Mouse (Mus musculus) heart, embryonic 15.5 days (tissue): ENCODE results near the gene C1qtnf1. TPM values are rescaled to one million over a fixed set of nuclear protein-coding genes. Genes with fewer than 3 reads are reported as not detected.

Source experiments
- ATAC-seq: fragments of 200-750 bp; cut with Nextera tagmentation; replicated peaks from 2 replicates; pipeline ENCODE4 v1.8.0; 2017; ENCODE audit warnings: low read depth, moderate TSS enrichment; ENCODE audit not compliant: insufficient number of reproducible peaks, insufficient read depth, low FRiP score
- H3K27ac ChIP-seq: fragments of 300-500 bp; sonication (generic); 2 replicates; pipeline ENCODE4 v1.5.1; 2015; ENCODE audit warnings: mild to moderate bottlenecking, inconsistent platforms
- H3K27me3 ChIP-seq: fragments of 300-500 bp; sonication (generic); 2 replicates; pipeline ENCODE4 v1.6.1; 2015; ENCODE audit warnings: inconsistent platforms
- H3K36me3 ChIP-seq: fragments of 300-500 bp; sonication (generic); 2 replicates; pipeline ENCODE4 v1.6.1; 2015; ENCODE audit warnings: mild to moderate bottlenecking, inconsistent platforms
- H3K4me1 ChIP-seq: fragments of 300-500 bp; sonication (generic); replicated peaks from 2 replicates; pipeline ENCODE4 v1.6.1; 2015; ENCODE audit warnings: inconsistent platforms
- H3K4me2 ChIP-seq: fragments of 300-500 bp; sonication (generic); 2 replicates; pipeline ENCODE4 v1.6.1; 2015; ENCODE audit warnings: inconsistent platforms, mild to moderate bottlenecking, moderate library complexity
- H3K4me3 ChIP-seq: fragments of 300-500 bp; sonication (generic); 2 replicates; pipeline ENCODE4 v1.5.1; 2015; ENCODE audit warnings: mild to moderate bottlenecking, inconsistent platforms
- H3K9ac ChIP-seq: fragments of 300-500 bp; sonication (generic); 2 replicates; pipeline ENCODE4 v1.6.1; 2015; ENCODE audit warnings: mild to moderate bottlenecking, inconsistent platforms
- H3K9me3 ChIP-seq: fragments of 300-500 bp; sonication (generic); replicated peaks from 2 replicates; pipeline ENCODE4 v1.6.1; 2016; ENCODE audit warnings: inconsistent platforms
- WGBS: fragments of 180-500 bp; shearing (Covaris S2); methylation state at CpG from one replicate; pipeline ENCODE4 v1.1.7; 2015; ENCODE audit warnings: mixed read lengths; 5-methylcytosine and 5-hydroxymethylcytosine counted together
- polyA plus RNA-seq: library from polyadenylated mRNA; unstranded; fragments of >200 nt; fragmentation: Nextera tagmentation; extraction: Ambion mirVana; gene quantifications from 2 replicates; pipeline ENCODE4 v1.2.1, GENCODE M21; 2015

Gene C1qtnf1
- polyA plus RNA-seq, 1 experiment from 2014 or later, result 7.9 TPM

DNA sequence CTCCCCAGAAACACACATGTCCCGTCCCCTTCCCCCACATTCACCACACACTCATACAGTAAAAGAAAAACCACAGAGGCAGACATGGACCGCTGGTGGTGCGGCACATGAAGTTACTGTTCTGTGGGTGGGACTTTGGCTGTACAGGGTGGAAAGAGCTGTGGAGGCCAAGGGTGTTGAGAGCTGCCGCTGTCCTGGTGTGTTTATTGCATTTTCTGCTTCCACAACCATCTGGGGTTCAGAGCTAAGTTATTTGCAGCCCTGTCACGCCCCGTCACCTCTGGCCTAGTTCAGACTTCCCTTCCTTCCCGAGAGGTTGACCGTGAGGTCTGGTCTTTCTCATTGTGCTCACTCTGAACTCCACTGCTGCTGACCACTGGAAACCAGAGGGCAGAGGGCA is 31.0 kb downstream of the C1qtnf1 start:
- Histone ChIP-seq H3K9me3 (no peaks in the 10 kb centered on the region), H3K4me2 (peak overlapping the region; percentile 3; the same call in 1 of the 2 replicates), H3K27ac (peak overlapping the region; percentile 43), H3K27me3 (no peaks in the 10 kb centered on the region), H3K4me1 (peaks cover 7% of the 10 kb centered on the region; the same call in 1 of the 2 replicates), H3K36me3 (no peaks in the 10 kb centered on the region), H3K4me3 (no peak overlapping the region), H3K9ac (no peak overlapping the region)
- 23% methylated on average over 8 of the region's 8 CpGs for WGBS
- ATAC-seq, result peak; percentile 39; the same call in 1 of the 2 replicates

DNA sequence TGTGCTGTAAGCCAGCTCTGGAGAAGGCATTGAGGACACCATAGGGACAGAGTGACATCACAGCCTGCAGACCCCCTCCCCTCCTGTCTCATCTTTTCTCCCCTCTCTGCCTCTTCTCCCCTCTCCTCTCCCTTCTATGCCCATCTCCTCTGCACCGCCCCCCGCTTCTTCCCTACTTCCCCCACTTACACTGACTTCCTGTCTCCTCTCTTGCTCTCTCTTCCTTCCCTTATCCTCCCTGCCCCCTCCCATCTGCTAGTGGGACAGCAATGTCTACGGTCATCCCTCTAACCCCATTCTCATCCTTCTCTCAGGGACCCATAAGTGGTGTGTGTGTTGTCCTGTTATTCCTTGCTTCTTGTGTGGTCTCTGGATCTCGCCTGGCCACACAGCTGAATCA is 31.5 kb downstream of the C1qtnf1 start:
- H3K9ac ChIP-seq, result no peak overlapping the region
- no peak overlapping the region for H3K4me3 ChIP-seq
- H3K4me1 ChIP-seq, result peaks cover 7% of the 10 kb centered on the region; the same call in 1 of the 2 replicates
- no peaks in the 10 kb centered on the region for H3K9me3 ChIP-seq
- no peak; the same call in 1 of the 2 replicates for ATAC-seq
- WGBS, result 60% methylated on average over 4 of the region's 4 CpGs
- no peaks in the 10 kb centered on the region for H3K36me3 ChIP-seq
- peak overlapping the region; percentile 3; the same call in 1 of the 2 replicates for H3K4me2 ChIP-seq
- peak overlapping the region; percentile 43; the same call in 1 of the 2 replicates for H3K27ac ChIP-seq
- H3K27me3 ChIP-seq, result no peaks in the 10 kb centered on the region

DNA sequence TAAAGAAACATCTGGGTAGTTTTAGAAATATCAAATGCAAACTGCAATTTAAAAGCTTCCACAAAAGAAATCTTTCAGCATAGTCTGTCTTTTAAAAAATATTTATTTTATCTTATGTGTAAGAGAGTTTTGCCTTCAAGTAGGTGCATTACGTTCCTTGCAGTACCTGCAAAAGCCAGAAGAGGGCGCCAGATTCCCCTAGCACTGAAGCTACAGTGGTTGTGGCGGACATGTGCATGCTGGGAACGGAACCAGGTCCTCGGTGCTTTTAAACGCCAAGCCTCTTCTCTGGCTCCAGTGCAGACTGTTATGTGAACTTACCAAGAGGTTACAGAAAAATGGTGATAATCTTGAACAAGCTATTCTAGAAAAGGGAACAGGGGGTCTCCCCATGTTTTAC is 32.3 kb downstream of the C1qtnf1 start:
- H3K36me3 ChIP-seq, result no peaks in the 10 kb centered on the region
- H3K27me3 ChIP-seq, result no peaks in the 10 kb centered on the region
- H3K4me2 ChIP-seq, result no peak overlapping the region
- no peak overlapping the region for H3K27ac ChIP-seq
- 61% methylated on average over 6 of the region's 6 CpGs for WGBS
- H3K4me1 ChIP-seq, result peaks cover 7% of the 10 kb centered on the region; the same call in 1 of the 2 replicates
- no peak overlapping the region for H3K4me3 ChIP-seq
- H3K9ac ChIP-seq, result no peak overlapping the region
- H3K9me3 ChIP-seq, result no peaks in the 10 kb centered on the region
- no peak for ATAC-seq

DNA sequence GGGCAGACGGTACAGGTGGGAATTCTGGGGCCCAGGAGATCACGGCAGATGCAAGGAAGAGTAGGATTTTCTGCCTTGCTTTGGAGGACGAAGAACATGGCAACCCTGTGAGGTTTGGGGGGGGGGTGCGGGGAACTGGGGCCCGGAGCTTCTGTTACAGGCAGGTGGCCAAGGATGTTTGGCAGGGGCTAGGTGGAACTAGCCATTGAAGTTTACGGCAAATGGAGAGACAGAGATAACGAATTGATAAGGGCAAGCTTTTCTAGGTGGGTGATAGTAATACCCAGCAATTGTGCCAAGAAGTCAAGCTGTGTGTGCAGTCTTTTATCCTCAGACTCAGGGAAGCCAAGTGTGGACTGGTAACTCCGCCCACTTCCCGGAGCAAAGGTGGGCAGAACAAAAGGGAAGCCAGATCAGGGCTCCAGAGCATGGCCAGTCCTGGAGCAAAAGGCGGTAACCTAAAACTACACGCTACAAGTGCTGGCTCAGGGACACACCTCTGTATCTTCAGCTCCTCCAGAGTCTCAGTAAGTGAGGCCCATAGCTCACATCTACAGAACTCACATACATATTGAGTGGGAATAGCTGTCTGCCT is 39.5 kb downstream of the C1qtnf1 start:
- no peaks in the 10 kb centered on the region for H3K9me3 ChIP-seq
- H3K36me3 ChIP-seq, result no peaks in the 10 kb centered on the region
- no peak overlapping the region for H3K4me2 ChIP-seq
- H3K27me3 ChIP-seq, result no peaks in the 10 kb centered on the region
- H3K4me3 ChIP-seq, result no peak overlapping the region
- 49% methylated on average over 11 of the region's 11 CpGs for WGBS
- H3K9ac ChIP-seq, result no peak overlapping the region
- ATAC-seq, result no peak; the same call in 1 of the 2 replicates
- peaks cover 8% of the 10 kb centered on the region for H3K4me1 ChIP-seq
- H3K27ac ChIP-seq, result no peak overlapping the region

DNA sequence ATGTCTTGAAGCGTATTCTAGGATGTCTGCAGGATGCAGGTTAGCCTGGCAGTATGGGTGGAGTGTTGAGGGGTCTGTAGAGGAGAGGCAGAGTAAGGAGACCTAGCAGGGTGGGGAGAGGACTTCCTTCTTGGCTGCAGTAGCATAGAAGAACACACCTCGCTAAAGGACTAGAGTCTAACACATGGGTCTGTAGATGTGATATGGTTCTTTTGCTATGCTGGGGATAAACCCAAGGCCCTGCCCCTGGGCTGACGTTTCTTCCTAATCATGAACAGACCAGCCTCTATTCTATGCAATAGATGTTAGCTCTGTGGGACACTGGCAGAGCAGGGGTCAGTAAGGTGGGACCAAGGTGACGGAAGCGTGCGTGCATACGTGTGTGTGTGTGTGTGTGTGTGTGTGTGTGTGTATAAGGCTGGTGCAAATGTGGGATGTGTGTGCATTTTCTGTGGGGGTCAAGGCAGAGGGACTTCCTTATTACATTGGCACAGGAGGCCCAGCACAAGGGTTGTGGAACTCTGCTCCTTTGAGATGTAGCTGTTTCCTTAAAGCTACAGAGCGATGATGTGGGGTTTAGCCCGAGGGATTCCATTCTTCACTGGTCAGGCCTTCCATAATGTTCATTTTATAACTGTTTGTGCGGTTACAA is 41.6 kb downstream of the C1qtnf1 start:
- 78% methylated on average over 10 of the region's 10 CpGs for WGBS
- Histone ChIP-seq H3K4me1 (peaks cover 8% of the 10 kb centered on the region), H3K4me3 (no peak overlapping the region), H3K27ac (peak overlapping the region; percentile 8; the same call in 1 of the 2 replicates), H3K4me2 (no peak overlapping the region), H3K9ac (no peak overlapping the region), H3K9me3 (no peaks in the 10 kb centered on the region), H3K36me3 (no peaks in the 10 kb centered on the region), H3K27me3 (no peaks in the 10 kb centered on the region)
- no peak for ATAC-seq

DNA sequence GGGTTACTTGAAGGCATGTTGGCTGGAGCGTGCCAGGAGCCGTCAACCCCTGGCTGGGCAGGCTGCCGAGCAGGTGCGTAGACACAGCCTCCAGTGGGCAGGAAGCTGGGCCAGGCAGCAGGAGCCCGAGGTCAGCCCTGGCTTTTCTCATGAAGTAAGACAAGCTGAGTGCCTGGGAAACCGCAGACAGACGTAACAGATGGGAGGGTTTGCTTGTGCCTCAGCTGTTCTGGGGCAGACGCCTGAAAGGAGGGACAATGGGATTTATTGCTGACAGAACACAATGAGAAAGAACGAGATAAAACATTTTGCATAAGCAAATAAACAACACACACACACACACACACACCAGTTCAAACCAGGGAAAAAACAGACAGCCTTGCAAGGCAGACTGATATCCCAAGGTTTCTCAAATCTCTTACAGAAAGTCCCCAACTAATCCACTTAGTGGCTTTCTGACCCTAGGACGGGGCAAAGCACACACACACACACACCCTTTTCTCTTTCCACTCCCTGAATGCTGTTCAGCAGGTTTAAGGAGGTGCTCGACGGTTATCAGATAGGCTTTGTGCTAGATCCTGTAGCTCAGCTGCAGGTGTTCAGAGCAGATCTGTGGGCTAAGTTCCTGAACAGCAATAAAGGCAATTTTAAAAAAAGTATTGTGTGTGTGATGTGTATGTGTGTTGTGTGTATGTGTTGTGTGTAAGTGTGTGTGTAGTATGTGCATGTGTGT is 42.4 kb downstream of the C1qtnf1 start:
- 23% methylated on average over 12 of the region's 12 CpGs for WGBS

DNA sequence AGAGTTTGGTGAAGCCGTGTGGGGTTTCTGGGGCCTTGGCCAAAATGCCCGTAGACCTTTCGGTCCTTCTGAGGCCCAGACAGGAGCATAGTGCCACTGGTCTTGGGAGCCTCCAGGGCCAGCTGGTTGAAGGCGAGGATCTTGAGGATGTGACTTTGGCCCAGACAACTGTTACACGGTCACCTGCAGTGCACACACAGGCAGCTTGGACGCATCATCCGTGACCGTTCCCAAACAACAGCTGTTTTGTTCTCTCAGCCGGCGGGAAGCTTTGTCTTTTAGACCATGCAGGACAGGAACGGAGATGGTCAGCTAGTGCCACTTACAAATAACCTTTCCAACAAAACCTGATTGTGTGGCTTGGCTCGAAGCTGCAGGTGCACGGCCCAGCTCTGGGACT is 43.7 kb downstream of the C1qtnf1 start:
- no peaks in the 10 kb centered on the region for H3K9me3 ChIP-seq
- no peak for ATAC-seq
- H3K27ac ChIP-seq, result no peak overlapping the region
- peaks cover 8% of the 10 kb centered on the region for H3K4me1 ChIP-seq
- H3K4me2 ChIP-seq, result no peak overlapping the region
- WGBS, result 85% methylated on average over 13 of the region's 13 CpGs
- no peak overlapping the region for H3K9ac ChIP-seq
- no peaks in the 10 kb centered on the region for H3K36me3 ChIP-seq
- H3K27me3 ChIP-seq, result no peaks in the 10 kb centered on the region
- H3K4me3 ChIP-seq, result no peak overlapping the region

More for the DNA sequence above, 42.4 kb downstream of the C1qtnf1 start:
- Histone ChIP-seq H3K9me3 (no peaks in the 10 kb centered on the region), H3K4me1 (peaks cover 8% of the 10 kb centered on the region), H3K4me3 (no peak overlapping the region), H3K4me2 (no peak overlapping the region), H3K27me3 (no peaks in the 10 kb centered on the region), H3K27ac (peak overlapping the region; percentile 8; the same call in 1 of the 2 replicates), H3K9ac (no peak overlapping the region), H3K36me3 (no peaks in the 10 kb centered on the region)
- no peak for ATAC-seq

DNA sequence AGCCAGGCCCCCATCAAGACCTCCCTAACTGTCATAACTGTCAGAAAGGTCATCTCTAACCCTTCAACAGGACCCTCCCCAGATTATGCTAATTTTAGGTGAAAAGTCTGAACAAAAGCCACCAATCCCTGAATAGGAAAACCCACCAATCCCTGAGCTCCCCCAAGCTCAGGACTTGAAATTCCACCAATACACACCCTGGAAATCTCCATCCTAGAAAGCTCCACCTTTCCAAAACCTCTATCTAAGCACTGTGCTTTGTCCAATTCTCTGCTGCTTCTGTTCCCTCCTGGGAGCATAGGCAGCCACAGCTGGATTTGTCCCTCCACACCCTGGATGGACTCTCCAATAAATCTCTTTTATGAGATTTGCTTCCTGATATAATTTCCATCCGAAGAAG is 45.2 kb downstream of the C1qtnf1 start:
- 65% methylated on average over 1 of the region's 1 CpGs for WGBS
- H3K9ac ChIP-seq, result no peak overlapping the region
- ATAC-seq, result no peak
- H3K4me3 ChIP-seq, result no peak overlapping the region
- H3K4me1 ChIP-seq, result peaks cover 9% of the 10 kb centered on the region
- H3K27me3 ChIP-seq, result no peaks in the 10 kb centered on the region
- H3K27ac ChIP-seq, result no peak overlapping the region
- H3K36me3 ChIP-seq, result no peaks in the 10 kb centered on the region
- H3K4me2 ChIP-seq, result no peak overlapping the region
- no peaks in the 10 kb centered on the region for H3K9me3 ChIP-seq

DNA sequence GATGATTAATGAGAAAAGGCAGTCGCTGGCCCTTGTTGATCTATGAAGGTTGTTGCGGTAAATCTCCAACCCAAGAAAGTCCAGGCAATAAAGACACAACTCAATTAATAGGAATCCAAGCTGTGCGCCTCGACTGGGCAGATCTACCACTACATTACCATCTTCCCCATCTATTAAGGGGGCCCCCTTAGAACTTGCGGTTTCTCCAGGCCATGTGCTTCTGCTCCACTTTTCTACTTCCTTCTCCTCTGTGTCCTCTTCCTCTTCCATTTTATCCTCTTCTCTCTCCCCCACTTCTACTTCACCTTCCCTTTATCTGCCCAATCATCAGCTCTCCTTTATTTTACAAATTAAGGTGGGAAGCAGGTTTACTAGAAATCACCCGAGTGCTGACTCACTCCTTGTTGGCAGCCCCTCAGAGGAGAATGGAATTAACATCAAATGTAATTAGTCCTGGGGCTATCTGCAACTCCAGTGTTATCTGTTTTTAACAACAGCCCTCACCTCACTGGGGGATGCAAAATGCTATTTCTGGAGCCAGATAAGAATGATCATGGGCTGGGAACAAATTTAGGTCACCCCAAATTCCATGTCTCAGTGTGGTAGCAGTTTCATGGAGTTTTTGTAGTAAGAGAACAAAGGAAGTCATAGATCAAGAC is 46.0 kb downstream of the C1qtnf1 start:
- Histone ChIP-seq H3K27ac (no peak overlapping the region), H3K4me2 (no peak overlapping the region), H3K4me3 (no peak overlapping the region), H3K9me3 (no peaks in the 10 kb centered on the region), H3K36me3 (no peaks in the 10 kb centered on the region), H3K27me3 (no peaks in the 10 kb centered on the region), H3K4me1 (peaks cover 9% of the 10 kb centered on the region), H3K9ac (no peak overlapping the region)
- no peak for ATAC-seq
- 75% methylated on average over 6 of the region's 6 CpGs for WGBS

DNA sequence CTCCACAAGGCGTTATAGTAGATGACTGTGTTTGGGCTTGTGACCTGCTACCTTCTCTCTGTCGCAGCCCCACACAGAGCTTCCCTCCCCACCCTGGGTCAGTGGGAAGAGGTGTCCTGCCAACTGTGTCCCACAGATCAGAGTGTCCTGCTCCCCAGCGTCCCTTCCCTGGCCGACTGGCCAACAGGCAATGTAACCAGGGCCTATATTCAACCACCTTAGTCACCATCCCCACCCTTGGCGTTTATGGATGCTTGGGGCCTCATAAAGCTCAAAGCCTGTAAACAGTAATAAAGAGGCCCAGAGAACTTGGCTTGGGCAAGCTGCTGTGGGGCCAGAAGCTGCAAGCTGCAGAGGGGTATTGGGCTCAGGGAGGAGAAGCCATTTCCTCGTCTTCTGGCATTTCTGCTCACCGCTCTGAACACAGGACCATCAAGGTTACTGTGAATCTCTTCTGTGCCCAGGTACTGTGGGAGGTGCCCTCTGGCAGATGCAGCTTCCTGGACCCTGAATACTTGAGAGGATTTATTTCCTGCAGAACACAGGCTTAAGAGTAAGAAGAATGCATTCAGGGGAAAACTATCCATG is 47.6 kb downstream of the C1qtnf1 start:
- no peak for ATAC-seq
- Histone ChIP-seq H3K27ac (no peak overlapping the region), H3K9ac (no peak overlapping the region), H3K36me3 (no peaks in the 10 kb centered on the region), H3K4me3 (no peak overlapping the region), H3K9me3 (no peaks in the 10 kb centered on the region), H3K4me1 (peaks cover 7% of the 10 kb centered on the region), H3K4me2 (no peak overlapping the region), H3K27me3 (no peaks in the 10 kb centered on the region)
- 83% methylated on average over 7 of the region's 7 CpGs for WGBS
